Mouse (Mus musculus) liver, postnatal 0 days (tissue): ENCODE measurements around the gene Zfp334. TPM values are rescaled to one million over a fixed set of nuclear protein-coding genes. Genes with fewer than 3 reads are reported as not detected.

Experiments used
- ATAC-seq: fragments of 200-750 bp; cut with Nextera tagmentation; 2 replicates; pipeline ENCODE4 v1.8.0; 2017; ENCODE audit warnings: mild to moderate bottlenecking, moderate library complexity
- DNase-seq: peaks from one replicate; pipeline ENCODE4 v3.0.0-alpha.2; 2016
- H3K27ac ChIP-seq: fragments of 300-500 bp; sonication (generic); 2 replicates; pipeline ENCODE4 v1.5.1; 2014; ENCODE audit warnings: antibody characterized with exemption, moderate library complexity, mild to moderate bottlenecking, low read depth
- H3K27me3 ChIP-seq: fragments of 300-500 bp; sonication (generic); 2 replicates; pipeline ENCODE4 v1.6.1; 2014; ENCODE audit warnings: low read length, control low read depth, mixed read lengths; ENCODE audit not compliant: insufficient read depth
- H3K36me3 ChIP-seq: fragments of 300-500 bp; sonication (generic); replicated peaks from 2 replicates; pipeline ENCODE4 v1.6.1; 2014; ENCODE audit warnings: mild to moderate bottlenecking, control low read depth, low read length, moderate library complexity, mixed read lengths; ENCODE audit not compliant: insufficient read depth
- H3K4me1 ChIP-seq: fragments of 300-500 bp; sonication (generic); 2 replicates; pipeline ENCODE4 v1.6.1; 2014; ENCODE audit warnings: antibody characterized with exemption, mild to moderate bottlenecking, control low read depth; ENCODE audit not compliant: insufficient read depth
- H3K4me2 ChIP-seq: fragments of 300-500 bp; sonication (generic); 2 replicates; pipeline ENCODE4 v1.6.1; 2014; ENCODE audit warnings: low read depth, mild to moderate bottlenecking, low read length, moderate library complexity, mixed read lengths
- H3K4me3 ChIP-seq: fragments of 300-500 bp; sonication (generic); 2 replicates; pipeline ENCODE4 v1.5.1; 2014; ENCODE audit warnings: low read depth, low read length
- H3K9ac ChIP-seq: fragments of 300-500 bp; sonication (generic); replicated peaks from 2 replicates; pipeline ENCODE4 v1.6.1; 2014; ENCODE audit warnings: mild to moderate bottlenecking, moderate library complexity
- H3K9me3 ChIP-seq: fragments of 300-500 bp; sonication (generic); 2 replicates; pipeline ENCODE4 v1.6.1; 2016; ENCODE audit warnings: mild to moderate bottlenecking, control low read depth, low read length, mixed read lengths
- CTCF ChIP-seq: sonication (generic); IDR thresholded peaks from 2 replicates; pipeline ENCODE4 v1.5.1; 2016; ENCODE audit warnings: antibody characterized with exemption, low read depth
- EP300 ChIP-seq: IDR thresholded peaks from 2 replicates; pipeline ENCODE4 v1.6.1; 2016; ENCODE audit warnings: antibody characterized with exemption, low read depth, mild to moderate bottlenecking
- WGBS: fragments of 180-500 bp; shearing (Covaris S2); extraction: QIAGEN DNeasy Blood & Tissue Kit; methylation state at CpG from one replicate; pipeline ENCODE4 v1.1.7; 2014; ENCODE audit not compliant: insufficient replicate concordance; 5-methylcytosine and 5-hydroxymethylcytosine counted together
- polyA plus RNA-seq: library from polyadenylated mRNA; unstranded; fragments of >200 nt; fragmentation: Nextera tagmentation; extraction: Ambion mirVana; gene quantifications from 2 replicates; pipeline ENCODE4 v1.2.1, GENCODE M21; 2015

Gene Zfp334
- polyA plus RNA-seq, 1 experiment from 2014 or later: 1.5 TPM

DNA sequence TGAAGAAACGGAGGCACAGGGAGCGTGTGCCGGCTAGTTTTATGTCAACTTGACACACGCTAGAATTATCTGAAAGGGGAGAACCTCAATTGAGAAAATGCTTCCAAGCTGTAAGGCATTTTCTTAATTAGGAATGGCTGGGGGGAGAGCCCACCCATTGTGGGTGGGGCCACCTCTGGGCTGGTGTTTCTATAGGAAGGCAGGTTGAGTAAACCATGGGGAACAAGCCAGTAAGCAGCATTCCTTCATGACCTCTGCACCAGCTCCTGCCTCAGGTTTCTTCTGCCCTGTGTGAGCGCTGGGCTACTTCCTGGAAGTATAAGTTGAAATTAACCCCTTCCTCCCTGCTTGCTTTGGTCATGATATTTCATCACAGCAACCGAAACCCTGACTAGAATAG, 27.7 kb upstream of the Zfp334 start:
- WGBS: 72% methylated on average over 6 of the region's 6 CpGs
- H3K36me3 ChIP-seq: no peaks in the 10 kb centered on the region

DNA sequence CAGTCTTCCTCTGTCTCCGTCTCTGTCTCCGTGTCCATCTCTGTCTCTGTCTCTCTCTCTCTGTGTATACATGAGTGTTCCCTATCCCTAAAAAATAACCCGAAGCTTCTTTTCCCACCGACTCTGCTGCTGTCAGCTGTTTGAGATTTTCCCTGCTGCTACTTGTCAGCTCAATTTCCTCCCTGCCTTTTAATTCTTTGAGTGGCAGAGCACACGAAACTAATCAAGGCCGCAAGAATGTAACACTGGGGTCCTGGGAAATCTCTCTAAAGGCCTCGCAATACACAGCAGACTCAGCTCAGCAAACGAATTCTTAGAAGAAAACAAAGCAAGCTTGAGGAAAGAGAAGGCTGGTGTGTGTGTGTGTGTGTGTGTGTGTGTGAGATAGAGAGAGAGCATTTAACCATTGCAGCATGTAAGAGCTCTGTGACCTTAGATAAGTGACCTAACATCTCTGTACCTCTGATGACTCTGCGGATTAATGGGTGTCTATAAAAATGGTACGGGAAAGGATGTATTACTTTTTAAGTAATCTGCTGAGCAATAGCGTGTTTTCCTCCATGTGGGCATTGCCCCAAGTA, 27.2 kb upstream of the Zfp334 start:
- H3K36me3 ChIP-seq: no peaks in the 10 kb centered on the region
- DNase-seq (no peak), ATAC-seq (no peak)
- no peak overlapping the region for H3K4me2 ChIP-seq
- TF ChIP-seq CTCF: no peak
- no peak for TF ChIP-seq EP300
- no peaks in the 10 kb centered on the region for H3K9me3 ChIP-seq
- no peak overlapping the region for H3K27ac ChIP-seq
- H3K4me3 ChIP-seq: no peak overlapping the region
- no peaks in the 10 kb centered on the region for H3K27me3 ChIP-seq
- 0 out of 2 replicates have a peak, but pooled peaks cover 4% of the 10 kb centered on the region for H3K4me1 ChIP-seq
- no peak overlapping the region for H3K9ac ChIP-seq
- WGBS: 58% methylated on average over 11 of the region's 11 CpGs

More for the DNA sequence above, 27.7 kb upstream of the Zfp334 start:
- no peak for DNase-seq
- H3K4me3 ChIP-seq: no peak overlapping the region
- H3K4me2 ChIP-seq: no peak overlapping the region
- H3K4me1 ChIP-seq: 0 out of 2 replicates have a peak, but pooled peaks cover 4% of the 10 kb centered on the region
- ATAC-seq: no peak
- H3K9me3 ChIP-seq: no peaks in the 10 kb centered on the region
- no peak overlapping the region for H3K27ac ChIP-seq
- H3K27me3 ChIP-seq: no peaks in the 10 kb centered on the region
- no peak overlapping the region for H3K9ac ChIP-seq
- no peak for TF ChIP-seq CTCF
- TF ChIP-seq EP300: no peak

DNA sequence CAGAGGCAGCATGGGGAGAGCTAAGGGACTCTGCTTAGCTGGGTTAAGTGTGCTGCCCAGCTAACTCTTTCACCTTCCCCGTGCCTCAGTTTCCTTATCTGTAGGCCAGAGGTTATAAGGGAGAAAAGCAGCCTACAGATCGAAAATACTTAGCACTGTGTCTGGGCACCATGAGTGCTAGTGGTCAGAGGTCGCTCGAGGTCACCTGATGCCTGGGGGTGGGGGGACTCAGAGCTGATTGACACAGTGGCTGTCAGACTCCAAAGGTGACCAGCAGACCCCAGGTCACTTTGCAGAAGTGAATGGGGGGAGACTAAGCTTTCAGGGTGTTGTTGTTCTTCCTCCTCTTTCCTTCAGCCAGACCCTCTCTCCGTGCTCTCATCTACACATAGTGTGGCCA, 26.3 kb upstream of the Zfp334 start:
- TF ChIP-seq EP300 (no peak), CTCF (no peak)
- no peak for ATAC-seq
- no peak overlapping the region for H3K9ac ChIP-seq
- WGBS: 48% methylated on average over 5 of the region's 5 CpGs
- no peak for DNase-seq
- no peak overlapping the region for H3K27ac ChIP-seq
- no peaks in the 10 kb centered on the region for H3K36me3 ChIP-seq
- no peak overlapping the region for H3K4me2 ChIP-seq
- 0 out of 2 replicates have a peak, but pooled peaks cover 4% of the 10 kb centered on the region for H3K4me1 ChIP-seq
- H3K4me3 ChIP-seq: no peak overlapping the region
- H3K9me3 ChIP-seq: no peaks in the 10 kb centered on the region
- H3K27me3 ChIP-seq: no peaks in the 10 kb centered on the region

DNA sequence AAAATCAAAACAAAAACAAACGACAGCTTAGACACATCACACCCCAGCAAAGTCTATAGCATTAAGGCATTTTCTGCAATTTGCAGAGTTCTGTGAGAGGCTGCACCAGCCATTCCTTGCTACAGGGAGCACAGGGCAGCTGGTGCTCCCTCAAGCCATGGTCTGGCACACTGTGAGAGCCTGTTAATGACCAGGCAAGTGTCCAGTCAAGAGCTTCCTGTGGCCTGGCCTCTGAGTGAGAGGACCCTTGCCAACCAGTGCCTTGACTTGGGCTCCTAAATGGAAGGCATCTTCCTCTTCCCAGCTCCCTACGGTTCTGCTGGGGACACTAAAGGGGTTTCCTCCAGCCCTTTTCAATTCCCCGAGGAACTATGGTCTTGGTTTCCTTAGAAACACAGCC, 25.8 kb upstream of the Zfp334 start:
- H3K27ac ChIP-seq: no peak overlapping the region
- H3K4me1 ChIP-seq: 0 out of 2 replicates have a peak, but pooled peaks cover 4% of the 10 kb centered on the region
- WGBS: 41% methylated on average over 3 of the region's 3 CpGs
- H3K9ac ChIP-seq: no peak overlapping the region
- DNase-seq (no peak), ATAC-seq (no peak)
- H3K27me3 ChIP-seq: no peaks in the 10 kb centered on the region
- H3K36me3 ChIP-seq: no peaks in the 10 kb centered on the region
- TF ChIP-seq EP300 (no peak), CTCF (no peak)
- no peak overlapping the region for H3K4me2 ChIP-seq
- H3K4me3 ChIP-seq: no peak overlapping the region
- no peaks in the 10 kb centered on the region for H3K9me3 ChIP-seq

DNA sequence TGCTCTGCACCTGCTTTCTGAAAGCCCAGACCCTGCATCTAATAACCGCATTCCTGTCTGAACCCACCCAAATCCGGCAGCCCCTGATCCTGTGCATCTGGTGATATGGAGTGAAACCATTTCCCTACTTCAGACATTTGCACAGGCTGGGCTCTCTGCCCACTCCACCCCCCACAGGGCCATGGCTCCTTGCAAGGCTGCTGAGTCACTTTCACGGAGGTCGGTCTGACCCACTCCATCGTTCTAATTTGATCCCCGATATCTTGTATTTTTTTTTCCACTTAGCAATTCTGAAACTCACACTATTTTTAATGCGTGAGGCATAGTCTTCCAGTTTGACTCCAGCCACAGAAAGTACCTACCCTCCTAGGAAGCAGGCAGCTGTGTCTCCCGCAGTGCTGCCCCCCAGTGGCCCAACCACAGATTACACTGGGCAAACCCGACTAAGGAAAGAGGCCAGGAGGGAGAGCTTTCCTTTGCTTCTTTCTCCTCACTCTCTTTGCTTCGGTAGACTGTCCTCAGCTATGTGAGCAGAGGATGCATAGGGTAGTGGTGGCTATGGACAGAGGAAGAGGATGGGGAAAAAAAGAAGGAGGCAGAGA, 19.7 kb upstream of the Zfp334 start:
- Histone ChIP-seq H3K4me1 (peaks cover 18% of the 10 kb centered on the region), H3K4me3 (no peak overlapping the region), H3K27ac (no peak overlapping the region), H3K27me3 (no peaks in the 10 kb centered on the region), H3K9me3 (no peaks in the 10 kb centered on the region), H3K36me3 (no peaks in the 10 kb centered on the region), H3K9ac (no peak overlapping the region), H3K4me2 (no peak overlapping the region)
- ATAC-seq (no peak), DNase-seq (peak; percentile 82)
- WGBS: 46% methylated on average over 10 of the region's 10 CpGs
- TF ChIP-seq EP300 (no peak), CTCF (peak; percentile 84)

DNA sequence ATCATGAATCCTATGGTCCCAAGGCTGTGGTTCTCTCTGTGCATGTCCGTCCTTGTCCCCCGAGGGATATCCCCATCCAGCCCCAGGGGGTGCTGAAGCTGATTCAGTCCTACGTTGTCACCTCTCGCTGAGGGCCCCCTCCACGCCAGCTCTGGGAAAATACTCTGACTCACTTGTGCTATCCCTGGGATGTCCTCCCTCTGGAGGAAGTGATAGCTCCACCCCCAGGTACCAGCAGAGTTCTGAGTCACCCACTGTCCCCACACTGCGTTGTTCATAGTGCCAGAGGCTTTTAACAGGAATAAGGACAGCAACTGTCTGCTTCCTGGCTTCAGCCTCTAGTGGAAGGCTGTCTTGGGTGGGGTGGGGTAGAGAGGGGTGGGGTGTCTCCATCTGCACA, 17.3 kb upstream of the Zfp334 start:
- 21% methylated on average over 6 of the region's 6 CpGs for WGBS
- no peaks in the 10 kb centered on the region for H3K27me3 ChIP-seq
- H3K4me1 ChIP-seq: peaks cover 18% of the 10 kb centered on the region
- H3K27ac ChIP-seq: peak overlapping the region; percentile 93
- TF ChIP-seq CTCF (0 out of 2 replicates have a peak, but pooled peaks have one; percentile 6), EP300 (0 out of 2 replicates have a peak, but pooled peaks have one; percentile 1)
- peak; percentile 83 for ATAC-seq
- H3K4me2 ChIP-seq: peak overlapping the region; percentile 1; the same call in 1 of the 2 replicates
- H3K4me3 ChIP-seq: no peak overlapping the region
- no peaks in the 10 kb centered on the region for H3K9me3 ChIP-seq
- H3K36me3 ChIP-seq: no peaks in the 10 kb centered on the region
- peak; percentile 53 for DNase-seq
- no peak overlapping the region for H3K9ac ChIP-seq
